Mouse (Mus musculus) forebrain, embryonic 11.5 days (tissue): ENCODE measurements around the gene Cbfa2t2. TPM values are rescaled to one million over a fixed set of nuclear protein-coding genes. Genes with fewer than 3 reads are reported as not detected.
A peak's percentile ranks its signal among the peaks of the same experiment; 100 is the strongest.

Experiments used
- ATAC-seq: fragments of 200-750 bp; cut with Nextera tagmentation; replicated peaks from 2 replicates; pipeline ENCODE4 v1.8.0; 2017; ENCODE audit warnings: moderate TSS enrichment; ENCODE audit not compliant: low FRiP score
- DNase-seq: peaks from one replicate; pipeline ENCODE4 v3.0.0-alpha.2; 2017; ENCODE audit warnings: low spot score
- H3K27ac ChIP-seq: fragments of 300-500 bp; sonication (generic); 2 replicates; pipeline ENCODE4 v1.5.1; 2014; ENCODE audit warnings: low read depth, low read length
- H3K27me3 ChIP-seq: fragments of 300-500 bp; sonication (generic); 2 replicates; pipeline ENCODE4 v1.6.1; 2014; ENCODE audit warnings: mild to moderate bottlenecking, low read length, mixed read lengths; ENCODE audit not compliant: control insufficient read depth, insufficient read depth
- H3K36me3 ChIP-seq: fragments of 300-500 bp; sonication (generic); 2 replicates; pipeline ENCODE4 v1.6.1; 2014; ENCODE audit warnings: mild to moderate bottlenecking, low read length, moderate library complexity, mixed read lengths; ENCODE audit not compliant: control insufficient read depth, insufficient read depth
- H3K4me1 ChIP-seq: fragments of 300-500 bp; sonication (generic); replicated peaks from 2 replicates; pipeline ENCODE4 v1.6.1; 2014; ENCODE audit warnings: low read length, mixed read lengths; ENCODE audit not compliant: control insufficient read depth, insufficient read depth
- H3K4me2 ChIP-seq: fragments of 300-500 bp; sonication (generic); 2 replicates; pipeline ENCODE4 v1.6.1; 2014; ENCODE audit warnings: low read depth, mild to moderate bottlenecking, low read length, moderate library complexity, mixed read lengths; ENCODE audit not compliant: severe bottlenecking
- H3K4me3 ChIP-seq: fragments of 300-500 bp; sonication (generic); 2 replicates; pipeline ENCODE4 v1.5.1; 2014; ENCODE audit warnings: low read depth, low read length
- H3K9ac ChIP-seq: fragments of 300-500 bp; sonication (generic); 2 replicates; pipeline ENCODE4 v1.6.1; 2014; ENCODE audit warnings: low read length
- H3K9me3 ChIP-seq: fragments of 300-500 bp; sonication (generic); 2 replicates; pipeline ENCODE4 v1.6.1; 2016; ENCODE audit warnings: low read length, mixed read lengths; ENCODE audit not compliant: control insufficient read depth
- WGBS: fragments of 180-500 bp; shearing (Covaris S2); extraction: QIAGEN DNeasy Blood & Tissue Kit; methylation state at CpG from one replicate; pipeline ENCODE4 v1.1.7; 2014; 5-methylcytosine and 5-hydroxymethylcytosine counted together
- polyA plus RNA-seq: library from polyadenylated mRNA; unstranded; fragments of >200 nt; fragmentation: Nextera tagmentation; extraction: Ambion mirVana; gene quantifications from 2 replicates; pipeline ENCODE4 v1.2.1, GENCODE M21; 2014

The Cbfa2t2 gene
- polyA plus RNA-seq, 1 experiment from 2014 or later = 71.6 TPM

- Histone ChIP-seq H3K36me3 (no peaks in the 10 kb centered on the region), H3K9me3 (no peaks in the 10 kb centered on the region), H3K4me3 (no peak overlapping the region), H3K4me2 (no peak overlapping the region), H3K4me1 (no peaks in the 10 kb centered on the region; the same call in 1 of the 2 replicates), H3K27ac (no peak overlapping the region), H3K9ac (no peak overlapping the region), H3K27me3 (peaks cover 6% of the 10 kb centered on the region; the same call in 1 of the 2 replicates)
- no peak for ATAC-seq
- 61% methylated on average over 5 of the region's 5 CpGs for WGBS
- DNase-seq = no peak
These were observed 30.8 kb upstream of the Cbfa2t2 start for GRCm38 (mm10) chr2:154405447-154405994.

GRCm38 (mm10) chr2:154407063-154407642, 29.1 kb upstream of the Cbfa2t2 start:
- Histone ChIP-seq H3K9ac (peak overlapping the region; percentile 63), H3K4me3 (peak overlapping the region; percentile 68), H3K27me3 (peaks cover 6% of the 10 kb centered on the region; the same call in 1 of the 2 replicates), H3K4me2 (peak overlapping the region; percentile 84), H3K27ac (no peak overlapping the region), H3K9me3 (no peaks in the 10 kb centered on the region), H3K36me3 (no peaks in the 10 kb centered on the region), H3K4me1 (no peaks in the 10 kb centered on the region; the same call in 1 of the 2 replicates)
- ATAC-seq (no peak), DNase-seq (no peak)
- WGBS = 30% methylated on average over 11 of the region's 11 CpGs

- H3K27ac ChIP-seq = no peak within 1 kb of the TSS
- DNase-seq (peak; percentile 89), ATAC-seq (peak; percentile 88)
- 3% methylated on average over 70 of the region's 84 CpGs for WGBS
- H3K4me2 ChIP-seq = peak within 1 kb of the TSS; percentile 84
- H3K9me3 ChIP-seq = no peaks in the 10 kb centered on the region
- no peaks in the 10 kb centered on the region; the same call in 1 of the 2 replicates for H3K4me1 ChIP-seq
- H3K9ac ChIP-seq = peak within 1 kb of the TSS; percentile 63
- H3K27me3 ChIP-seq = peaks cover 6% of the 10 kb centered on the region; the same call in 1 of the 2 replicates
- H3K4me3 ChIP-seq = peak within 1 kb of the TSS; percentile 68
- H3K36me3 ChIP-seq = no peaks in the 10 kb centered on the region
These were observed 28.4 kb upstream of the Cbfa2t2 start, which contains the start of gene Snta1 for GRCm38 (mm10) chr2:154407643-154408445. TSS of gene Snta1 (minus strand) at chr2:154408099.

DNA sequence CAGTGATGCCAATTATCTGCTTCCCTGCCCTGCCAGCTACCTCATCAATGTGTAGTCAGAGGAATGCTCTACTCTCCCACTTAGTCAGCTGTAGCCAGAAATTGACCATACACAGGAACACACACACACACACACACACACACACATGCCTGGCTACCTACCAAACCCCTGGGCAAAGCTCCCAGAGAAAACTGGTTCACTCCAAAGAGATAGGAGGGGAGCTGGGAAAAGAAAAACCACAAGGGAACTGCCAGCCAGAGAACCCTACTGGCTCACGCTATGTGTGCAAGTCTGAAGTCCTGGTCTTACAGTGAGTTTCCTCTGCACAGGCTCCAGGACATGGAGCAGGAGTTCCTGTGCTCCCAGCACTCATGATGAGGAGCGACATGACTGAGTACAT, 25.9 kb upstream of the Cbfa2t2 start:
- Histone ChIP-seq H3K4me3 (no peak overlapping the region), H3K27ac (no peak overlapping the region), H3K27me3 (peaks cover 6% of the 10 kb centered on the region; the same call in 1 of the 2 replicates), H3K9ac (no peak overlapping the region), H3K4me1 (no peaks in the 10 kb centered on the region; the same call in 1 of the 2 replicates), H3K4me2 (no peak overlapping the region), H3K9me3 (no peaks in the 10 kb centered on the region), H3K36me3 (no peaks in the 10 kb centered on the region)
- 71% methylated on average over 2 of the region's 2 CpGs for WGBS
- DNase-seq (no peak), ATAC-seq (no peak)

DNA sequence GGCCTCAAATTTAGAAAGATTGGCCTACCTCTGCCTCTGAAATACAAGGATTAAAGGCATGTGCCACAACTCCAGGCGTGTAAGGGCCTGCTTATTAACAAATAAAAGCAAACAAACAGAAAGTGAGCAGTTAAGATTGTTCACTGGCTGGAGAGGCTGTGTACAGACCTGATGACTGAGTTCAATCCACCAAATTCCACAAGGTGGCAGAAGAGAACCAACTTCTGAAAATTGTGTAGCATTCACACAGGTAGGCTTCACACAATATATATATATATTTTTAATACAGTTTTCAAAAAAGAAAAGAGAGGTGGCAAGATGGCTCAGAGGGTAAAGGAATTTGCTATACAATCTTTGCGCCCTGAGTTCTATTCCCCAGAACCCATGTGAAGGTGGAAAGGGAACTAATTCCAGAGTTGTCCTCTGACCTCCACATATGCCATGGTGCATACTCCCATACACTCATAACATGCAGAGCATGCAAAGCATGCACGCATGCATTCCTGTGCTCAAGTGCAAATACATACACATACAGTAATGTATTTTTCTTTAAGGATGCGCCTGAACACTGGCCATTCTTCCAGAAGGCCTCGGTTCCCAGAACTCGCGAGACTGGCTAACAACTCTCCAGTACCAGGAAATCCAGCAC, 24.1 kb upstream of the Cbfa2t2 start:
- Histone ChIP-seq H3K4me3 (no peak overlapping the region), H3K4me1 (no peaks in the 10 kb centered on the region; the same call in 1 of the 2 replicates), H3K4me2 (no peak overlapping the region), H3K27ac (no peak overlapping the region), H3K9ac (no peak overlapping the region), H3K36me3 (no peaks in the 10 kb centered on the region), H3K27me3 (peaks cover 1% of the 10 kb centered on the region; the same call in 1 of the 2 replicates), H3K9me3 (no peaks in the 10 kb centered on the region)
- WGBS = 64% methylated on average over 7 of the region's 7 CpGs
- DNase-seq (no peak), ATAC-seq (no peak; the same call in 1 of the 2 replicates)

- Histone ChIP-seq H3K27ac (no peak overlapping the region), H3K27me3 (no peaks in the 10 kb centered on the region), H3K9ac (no peak overlapping the region), H3K9me3 (no peaks in the 10 kb centered on the region), H3K4me3 (no peak overlapping the region), H3K36me3 (no peaks in the 10 kb centered on the region), H3K4me1 (0 out of 2 replicates have a peak, but pooled peaks cover 5% of the 10 kb centered on the region), H3K4me2 (no peak overlapping the region)
- DNase-seq (peak; percentile 86), ATAC-seq (no peak)
- 6% methylated on average over 3 of the region's 3 CpGs for WGBS
These were observed 19.2 kb upstream of the Cbfa2t2 start for GRCm38 (mm10) chr2:154417107-154417506.

DNA sequence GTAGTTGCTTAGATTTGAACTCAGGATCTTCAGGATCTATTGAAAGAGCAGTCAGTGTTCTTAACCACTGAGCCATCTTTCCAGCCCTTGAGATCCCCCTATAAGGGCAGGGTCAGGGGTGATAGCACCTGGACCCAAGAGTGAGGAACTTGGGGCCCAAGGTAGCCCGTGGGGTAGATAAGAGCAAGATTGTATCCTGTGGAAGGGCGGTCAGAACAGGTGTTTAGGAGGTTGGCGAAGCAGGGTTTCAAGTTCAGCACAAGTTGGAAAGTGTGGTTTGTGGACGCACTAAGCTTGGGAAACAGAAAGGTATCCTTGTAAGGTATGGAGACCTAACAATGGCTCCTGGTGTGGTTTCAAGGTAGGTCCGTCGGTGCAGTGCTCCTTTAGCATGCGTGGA, 18.3 kb upstream of the Cbfa2t2 start:
- Histone ChIP-seq H3K4me3 (no peak overlapping the region), H3K4me1 (0 out of 2 replicates have a peak, but pooled peaks cover 5% of the 10 kb centered on the region), H3K36me3 (no peaks in the 10 kb centered on the region), H3K9ac (no peak overlapping the region), H3K27me3 (no peaks in the 10 kb centered on the region), H3K9me3 (no peaks in the 10 kb centered on the region), H3K27ac (no peak overlapping the region), H3K4me2 (no peak overlapping the region)
- no peak for DNase-seq
- no peak for ATAC-seq
- 89% methylated on average over 7 of the region's 7 CpGs for WGBS
